Mouse (Mus musculus) mouse trophoblast stem cell (cell line): ENCODE results near the gene Lck.
"Not testable (repeated sequence)": the region's sequence is repeated elsewhere in the genome, so short reads cannot be mapped to it uniquely, and the experiment has no call there.

Source experiments
- in situ Hi-C, 2 experiments: fragments of 300-500 bp; cut with MseI, MboI; formaldehyde crosslinking; loops; 2 replicates in 1 of 2; 3 replicates in 1 of 2; pipeline ENCODE4 v1.15.1; 2025

The Lck gene

GRCm38 (mm10) chr4:129555862-129556531, 17.4 kb downstream of the Lck start:
- in situ Hi-C loops = no loop called here

- in situ Hi-C loops = no loop called here
Observed at GRCm38 (mm10) chr4:129555421-129555861, 18.0 kb downstream of the Lck start.

- in situ Hi-C loops = not testable (repeated sequence)
Observed at GRCm38 (mm10) chr4:129554512-129554911, 18.9 kb downstream of the Lck start.

GRCm38 (mm10) chr4:129550295-129550694, 23.1 kb downstream of the Lck start:
- in situ Hi-C loops = no loop called here

- in situ Hi-C loops = no loop called here
Observed at GRCm38 (mm10) chr4:129549306-129549705, 24.1 kb downstream of the Lck start.

GRCm38 (mm10) chr4:129547631-129548030, 25.8 kb downstream of the Lck start:
- in situ Hi-C loops = not testable (repeated sequence)

- in situ Hi-C loops = no loop called here
Observed at GRCm38 (mm10) chr4:129544106-129544505, 29.3 kb downstream of the Lck start.

GRCm38 (mm10) chr4:129542592-129543141, 30.8 kb downstream of the Lck start, which contains the start of gene Hdac1:
Gene Hdac1, minus strand, starts transcription at chr4:129542713.
- in situ Hi-C loops = no loop called here

- in situ Hi-C loops = no loop called here
Observed at GRCm38 (mm10) chr4:129541868-129542591, 31.4 kb downstream of the Lck start.

GRCm38 (mm10) chr4:129540012-129540411, 33.4 kb downstream of the Lck start:
- in situ Hi-C loops = no loop called here

GRCm38 (mm10) chr4:129528901-129529300, 44.5 kb downstream of the Lck start:
- in situ Hi-C loops = not testable (repeated sequence)

- in situ Hi-C loops = no loop called here
Observed at GRCm38 (mm10) chr4:129525889-129526288, 47.6 kb downstream of the Lck start.

- in situ Hi-C loops = no loop called here
Observed at GRCm38 (mm10) chr4:129525338-129525737, 48.1 kb downstream of the Lck start.

GRCm38 (mm10) chr4:129518519-129518918, 54.9 kb downstream of the Lck start:
- in situ Hi-C loops = no loop called here

GRCm38 (mm10) chr4:129516925-129517324, 56.5 kb downstream of the Lck start:
- in situ Hi-C loops = no loop called here

- in situ Hi-C loops = no loop called here
Observed at GRCm38 (mm10) chr4:129514300-129514898, 59.0 kb downstream of the Lck start.

GRCm38 (mm10) chr4:129513891-129514290, 59.5 kb downstream of the Lck start:
- in situ Hi-C loops = no loop called here

- in situ Hi-C loops = no loop called here
Observed at GRCm38 (mm10) chr4:129513086-129513767, 60.2 kb downstream of the Lck start, which contains the start of gene Marcksl1. Gene Marcksl1, plus strand, starts transcription at chr4:129513581.

GRCm38 (mm10) chr4:129511413-129512096, 61.9 kb downstream of the Lck start:
- in situ Hi-C loops = no loop called here

- in situ Hi-C loops = no loop called here
Observed at GRCm38 (mm10) chr4:129510723-129511412, 62.6 kb downstream of the Lck start.
